22 mouse cellular contexts compared by ENCODE assay signal in genomic region chr3:149385336-149385735, GRCm38 (mm10).
DNase-seq lines count a peak whose midpoint lies in the region; ATAC-seq and TF ChIP-seq lines count a peak whose summit lies in the region.
"Had no signal": no experiment of that assay in that cellular context is flagged by ENCODE, and none has a peak within 500 bp of the region (broad histone marks: within the 10 kb centered on the region; RNA-seq: fewer than 3 reads in every experiment).

No protein-coding gene starts in this region.

- peak; percentile 55 for ATAC-seq in forebrain, embryonic 15.5 days (replicated peaks)
- ATAC-seq in hindbrain, postnatal 0 days = peak; percentile 76; the same call in 1 of the 2 replicates
- ATAC-seq: Patski had no signal

- H3K9ac ChIP-seq in forebrain, embryonic 15.5 days (replicated peaks) = no peak overlapping the region
- no peak overlapping the region for H3K9ac ChIP-seq in hindbrain, postnatal 0 days (replicated peaks; ENCODE audit: low read length)
- H3K9ac ChIP-seq: limb, embryonic 15.5 days; liver, embryonic 14.5 days; lung, embryonic 14.5 days; neural tube, embryonic 15.5 days had no signal

- H3K36me3 ChIP-seq in forebrain, embryonic 15.5 days = no peaks in the 10 kb centered on the region
- H3K36me3 ChIP-seq in forebrain, embryonic 10.5 days (replicated peaks) = no peaks in the 10 kb centered on the region
- H3K36me3 ChIP-seq in hindbrain, postnatal 0 days (ENCODE audit: insufficient read depth, low read length) = no peaks in the 10 kb centered on the region
- no peaks in the 10 kb centered on the region for H3K36me3 ChIP-seq in hindbrain, embryonic 10.5 days
- H3K36me3 ChIP-seq: G1E; limb, embryonic 15.5 days; neural tube, embryonic 15.5 days had no signal

- peaks cover 22% of the 10 kb centered on the region for H3K4me1 ChIP-seq in forebrain, embryonic 15.5 days
- H3K4me1 ChIP-seq in forebrain, embryonic 10.5 days = peaks cover 21% of the 10 kb centered on the region
- H3K4me1 ChIP-seq in hindbrain, postnatal 0 days (ENCODE audit: insufficient read depth, low read length) = no peaks in the 10 kb centered on the region
- H3K4me1 ChIP-seq in hindbrain, embryonic 10.5 days (replicated peaks) = peaks cover 13% of the 10 kb centered on the region

- DNase-seq in forebrain, embryonic 10.5 days (ENCODE audit: extremely low spot score, low spot score) = no peak
- DNase-seq in hindbrain, postnatal 0 days (ENCODE audit: low spot score) = peak; percentile 24
- DNase-seq in hindbrain, embryonic 10.5 days (ENCODE audit: low spot score) = no peak
- peak; percentile 60 for DNase-seq in R1 (ENCODE audit: low read depth, low spot score)
- peak; percentile 82 for DNase-seq in brain, embryonic 14.5 days (ENCODE audit: low read depth)
- DNase-seq in gastrocnemius, postnatal 4 days (ENCODE audit: low spot score in 2 of 2) = no peak
- DNase-seq: adrenal gland, adult 8-10 months; B cell, adult 2 months; cerebellum, adult 9-11 months; gastrocnemius, adult 2 months; heart, postnatal 4 days; kidney, postnatal 25 days; lung, embryonic 14.5 days; thymus, adult 18-20 months; thymus, postnatal 36 days had no signal

- 20% methylated on average over 6 of the region's 6 CpGs for WGBS in forebrain, embryonic 15.5 days
- 55% methylated on average over 6 of the region's 6 CpGs for WGBS in forebrain, embryonic 10.5 days
- WGBS in hindbrain, postnatal 0 days = 20% methylated on average over 6 of the region's 6 CpGs
- 33% methylated on average over 6 of the region's 6 CpGs for WGBS in hindbrain, embryonic 10.5 days

- no peak overlapping the region for H3K4me2 ChIP-seq in forebrain, embryonic 15.5 days (replicated peaks)
- H3K4me2 ChIP-seq in hindbrain, postnatal 0 days (ENCODE audit: low read depth, low read length) = no peak overlapping the region
- H3K4me2 ChIP-seq: limb, embryonic 15.5 days; lung, embryonic 14.5 days; neural tube, embryonic 15.5 days had no signal

- H3K27ac ChIP-seq in forebrain, embryonic 15.5 days (replicated peaks) = 0 out of 2 replicates have a peak overlapping the region, but pooled peaks have one; percentile 27
- no peak overlapping the region for H3K27ac ChIP-seq in forebrain, embryonic 10.5 days
- H3K27ac ChIP-seq in hindbrain, postnatal 0 days = no peak overlapping the region
- no peak overlapping the region for H3K27ac ChIP-seq in hindbrain, embryonic 10.5 days
- H3K27ac ChIP-seq: gastrocnemius, adult 2 months; limb, embryonic 15.5 days; liver, embryonic 14.5 days; neural tube, embryonic 15.5 days had no signal

- H3K27me3 ChIP-seq in forebrain, embryonic 15.5 days = no peaks in the 10 kb centered on the region
- no peaks in the 10 kb centered on the region for H3K27me3 ChIP-seq in forebrain, embryonic 10.5 days (ENCODE audit: poor library complexity, severe bottlenecking)
- H3K27me3 ChIP-seq in hindbrain, postnatal 0 days (ENCODE audit: insufficient read depth, low read length) = no peaks in the 10 kb centered on the region
- H3K27me3 ChIP-seq in hindbrain, embryonic 10.5 days (ENCODE audit: insufficient read depth, poor library complexity, severe bottlenecking) = no peaks in the 10 kb centered on the region
- H3K27me3 ChIP-seq: CH12.LX; limb, embryonic 15.5 days; neural tube, embryonic 15.5 days; Patski had no signal

- H3K4me3 ChIP-seq in forebrain, embryonic 15.5 days = no peak overlapping the region
- H3K4me3 ChIP-seq in forebrain, embryonic 10.5 days = no peak overlapping the region
- no peak overlapping the region for H3K4me3 ChIP-seq in hindbrain, postnatal 0 days (ENCODE audit: low read length)
- no peak overlapping the region for H3K4me3 ChIP-seq in hindbrain, embryonic 10.5 days
- H3K4me3 ChIP-seq: gastrocnemius, adult 2 months; limb, embryonic 15.5 days; neural tube, embryonic 15.5 days had no signal

- H3K9me3 ChIP-seq in forebrain, embryonic 15.5 days = no peaks in the 10 kb centered on the region
- H3K9me3 ChIP-seq in forebrain, embryonic 10.5 days = no peaks in the 10 kb centered on the region
- no peaks in the 10 kb centered on the region for H3K9me3 ChIP-seq in hindbrain, postnatal 0 days (ENCODE audit: low read length)
- H3K9me3 ChIP-seq in hindbrain, embryonic 10.5 days = no peaks in the 10 kb centered on the region
- H3K9me3 ChIP-seq: limb, embryonic 15.5 days; neural tube, embryonic 15.5 days had no signal

- TF ChIP-seq CTCF in hindbrain, postnatal 0 days (IDR thresholded peaks at IDR 0.05; ENCODE audit: low read depth) = no peak
- TF ChIP-seq CTCF in brain, embryonic 14.5 days (IDR thresholded peaks at IDR 0.05; ENCODE audit: borderline replicate concordance, extremely low read depth, insufficient read depth, insufficient read length) = no peak

- TF ChIP-seq POLR2A in brain, embryonic 14.5 days (IDR thresholded peaks at IDR 0.05; ENCODE audit: borderline replicate concordance, extremely low read depth, insufficient read depth, insufficient read length, poor library complexity, severe bottlenecking) = no peak

Comparison
In these comparisons a context has a peak if more than half of its experiments do, and no peak if none do; other contexts are left out.
1. DNase-seq: peak in hindbrain, postnatal 0 days (single experiment), R1 (single experiment) and brain, embryonic 14.5 days (single experiment); none in forebrain, embryonic 10.5 days (single experiment), hindbrain, embryonic 10.5 days (single experiment) and gastrocnemius, postnatal 4 days (0 of 2).